Mouse (Mus musculus) CD4-positive helper T cell, adult 2 months (primary cell): ENCODE data around the gene Fam89a.

Source experiments
- DNase-seq: peaks from one replicate; pipeline ENCODE4 v3.0.0-alpha.2; 2012; ENCODE audit warnings: low read depth, missing footprints, low spot score

Gene Fam89a

DNA sequence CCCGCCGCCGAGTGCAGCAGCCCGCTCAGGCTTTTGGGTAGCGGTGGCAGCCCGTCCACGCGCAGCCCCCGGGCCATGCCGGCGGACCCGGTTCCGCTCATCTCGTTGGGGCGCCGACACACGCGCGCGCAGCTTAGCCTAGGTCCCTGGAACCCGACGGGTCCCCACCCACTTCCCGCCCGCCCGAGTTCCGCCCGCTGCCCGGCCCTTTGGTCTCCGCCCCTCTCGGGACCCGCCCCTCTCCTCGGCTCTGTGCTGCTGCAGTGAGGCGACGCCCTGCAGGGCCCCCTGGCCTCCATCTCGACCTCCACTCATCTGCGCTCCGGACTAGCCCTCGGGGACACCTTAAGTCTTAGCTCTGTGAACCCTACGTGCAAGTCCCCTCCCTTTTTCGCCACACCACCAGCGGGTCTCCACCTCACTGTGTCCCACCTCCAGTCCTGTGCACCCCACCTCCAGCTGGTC is at the start of gene Fam89a:
Fam89a (minus strand) TSS at position 124 of the 465 bp plus-strand sequence.
- peak; percentile 84 for DNase-seq

DNA sequence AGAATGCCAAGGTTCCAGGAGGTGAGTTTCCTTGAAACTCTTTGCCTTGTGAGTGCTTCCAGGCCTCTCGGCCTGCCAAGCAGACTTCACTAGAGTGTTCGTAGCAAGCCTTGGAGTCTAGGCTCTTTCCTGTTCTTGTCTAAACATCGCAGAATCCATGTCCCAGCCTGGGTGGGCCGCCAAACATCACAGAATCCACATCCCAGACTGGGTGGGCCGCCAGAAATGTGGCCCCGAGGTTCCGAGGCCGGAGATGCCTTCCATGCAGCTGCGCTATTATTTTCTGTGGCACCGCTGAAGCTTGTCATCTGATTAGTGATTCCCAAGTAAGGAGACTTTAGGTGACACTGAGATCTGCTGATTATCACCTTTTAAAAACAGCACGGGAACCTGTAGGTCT is 48.9 kb upstream of the Fam89a start:
- DNase-seq: no peak

DNA sequence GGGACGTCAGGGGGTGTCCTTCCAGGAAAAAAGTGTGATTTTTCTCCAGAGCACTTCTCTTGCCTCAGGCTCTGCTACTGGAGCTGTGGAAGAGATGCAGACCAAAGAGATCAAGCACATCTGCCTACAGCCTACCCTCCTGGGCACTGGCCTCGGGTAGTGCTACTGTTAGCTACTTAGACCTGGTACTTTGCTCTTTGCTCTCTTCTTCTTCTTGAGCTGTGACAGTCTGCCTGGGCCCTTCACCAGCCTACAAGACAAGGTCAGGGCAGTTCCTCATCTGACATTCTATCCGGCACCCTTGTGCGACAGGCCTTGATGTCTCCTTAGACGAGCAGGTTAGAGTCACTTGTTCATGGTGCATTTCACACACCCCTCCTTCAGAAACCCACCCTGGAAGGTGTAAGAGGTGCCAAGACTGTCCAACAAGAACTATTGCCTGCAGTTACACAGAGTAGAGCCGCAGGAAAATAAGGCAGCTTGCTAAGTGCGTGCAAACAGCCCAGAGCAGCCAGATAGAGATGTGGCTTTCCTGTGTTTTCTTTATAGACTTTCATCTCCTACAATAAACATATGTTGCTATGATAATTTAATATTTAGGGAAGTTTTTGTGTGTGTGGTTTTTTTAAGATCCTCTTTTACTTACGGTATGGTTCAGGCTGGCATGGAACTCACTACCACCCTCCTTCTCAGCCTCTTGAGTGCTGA is 44.3 kb upstream of the Fam89a start:
- DNase-seq: no peak

DNA sequence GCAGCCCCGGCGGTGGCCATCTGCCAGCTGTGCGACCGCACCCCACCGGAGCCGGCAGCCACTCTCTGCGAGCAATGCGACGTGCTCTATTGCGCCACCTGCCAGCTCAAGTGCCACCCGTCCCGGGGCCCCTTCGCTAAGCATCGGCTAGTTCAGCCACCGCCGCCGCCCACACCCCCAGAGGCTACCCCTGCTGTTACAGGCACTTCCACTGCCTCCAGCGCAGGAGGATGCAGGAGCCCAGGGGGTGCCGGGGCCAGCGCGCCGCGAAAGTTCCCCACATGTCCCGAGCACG is 42.8 kb upstream of the Fam89a start:
- peak; percentile 22 for DNase-seq

DNA sequence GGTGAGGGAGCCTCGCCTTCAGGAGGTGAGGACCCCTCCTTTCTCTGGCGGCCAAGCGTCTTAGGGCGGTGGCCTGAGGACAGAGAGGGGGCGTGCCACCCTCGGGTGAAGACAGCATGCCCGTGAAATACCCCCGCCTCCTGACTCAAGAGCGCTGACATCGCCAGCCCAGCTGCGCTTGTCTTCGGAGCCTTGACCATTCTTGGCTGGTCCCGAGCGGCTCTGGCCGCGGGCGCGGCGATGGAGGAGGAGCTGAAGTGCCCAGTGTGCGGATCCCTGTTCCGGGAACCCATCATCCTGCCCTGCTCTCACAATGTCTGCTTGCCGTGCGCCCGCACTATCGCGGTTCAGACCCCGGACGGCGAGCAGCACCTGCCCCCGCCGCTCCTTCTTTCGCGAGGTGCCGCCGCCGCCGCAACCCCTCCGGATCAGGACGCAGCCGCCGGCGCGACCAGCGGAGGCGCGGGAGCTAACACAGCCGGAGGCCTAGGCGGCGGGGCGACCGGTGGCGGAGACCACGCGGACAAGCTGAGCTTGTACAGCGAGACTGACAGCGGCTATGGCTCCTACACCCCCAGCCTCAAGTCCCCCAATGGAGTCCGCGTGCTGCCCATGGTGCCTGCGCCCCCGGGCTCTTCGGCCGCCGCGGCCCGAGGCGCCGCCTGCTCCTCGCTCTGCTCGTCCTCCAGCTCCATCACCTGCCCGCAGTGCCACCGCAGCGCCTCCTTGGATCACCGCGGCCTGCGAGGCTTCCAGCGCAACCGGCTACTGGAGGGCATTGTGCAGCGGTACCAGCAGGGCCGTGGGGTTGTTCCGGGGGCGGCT is 42.2 kb upstream of the Fam89a start:
- no peak for DNase-seq

DNA sequence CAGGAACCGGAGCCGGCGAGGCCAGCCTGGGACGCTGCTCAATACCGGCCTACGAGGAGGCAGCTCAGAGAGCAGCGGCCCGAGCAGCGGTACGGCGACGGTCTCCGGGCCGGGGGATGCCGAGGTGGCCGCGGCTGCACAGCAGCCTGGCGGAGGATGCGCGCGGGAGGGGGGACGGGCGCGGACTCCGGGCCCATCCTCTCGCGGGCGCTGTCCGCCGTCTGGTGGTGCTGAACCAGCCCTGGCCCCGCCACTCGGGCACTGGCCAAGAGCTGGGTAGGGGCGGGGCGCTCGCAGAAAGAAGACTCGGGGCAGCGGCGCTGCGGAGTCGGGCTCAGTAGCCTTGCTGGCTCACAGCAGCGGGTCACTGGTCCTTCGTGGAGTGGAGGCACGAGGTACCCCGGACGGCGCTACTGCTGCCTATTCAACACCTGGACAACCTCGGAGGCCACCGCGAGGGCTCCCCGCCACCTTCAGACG is 41.6 kb upstream of the Fam89a start:
- DNase-seq: peak; percentile 74

DNA sequence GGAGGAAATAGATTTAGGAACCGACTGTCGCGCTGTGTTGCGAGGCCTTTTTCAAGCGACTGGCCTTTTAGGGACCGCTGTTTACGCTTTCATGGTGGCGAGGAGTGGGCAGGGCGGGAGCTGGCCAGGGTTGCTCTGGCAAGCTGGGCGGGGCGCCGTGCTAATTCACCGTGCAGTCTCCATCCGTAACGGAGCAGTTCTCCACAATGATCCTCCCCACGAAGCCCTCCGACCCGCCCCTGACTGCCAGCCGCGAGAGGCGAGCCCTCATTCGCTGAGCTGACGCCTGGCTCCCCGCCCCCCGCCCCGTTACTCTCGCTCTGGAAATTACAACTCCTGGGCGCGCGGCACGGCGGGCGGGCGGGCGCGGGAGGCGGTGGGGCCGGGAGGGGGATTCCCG is 41.1 kb upstream of the Fam89a start, which contains the start of gene Trim67:
Trim67 (plus strand) TSS at position 385 of the 400 bp plus-strand sequence.
- peak; percentile 30 for DNase-seq

DNA sequence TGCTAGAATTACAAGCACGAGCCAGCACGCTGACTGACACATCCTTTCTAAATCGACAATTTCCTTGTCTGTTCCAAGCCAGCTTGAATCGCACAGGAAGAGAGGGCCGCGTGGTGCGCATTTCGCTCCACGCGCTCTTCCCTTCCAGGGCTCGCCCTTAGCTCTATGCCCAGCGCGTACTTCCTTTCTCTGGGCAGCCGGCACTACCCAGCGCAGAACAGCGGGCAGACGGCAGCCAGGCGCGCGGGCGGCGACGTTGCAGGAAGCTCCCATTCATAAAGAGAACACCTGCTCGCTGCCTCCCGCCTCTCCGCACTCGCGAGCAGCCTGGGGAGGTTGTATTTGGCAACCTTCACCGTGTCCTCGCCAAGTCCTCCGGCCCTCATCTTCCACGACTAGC is 40.6 kb upstream of the Fam89a start:
- peak; percentile 27 for DNase-seq

DNA sequence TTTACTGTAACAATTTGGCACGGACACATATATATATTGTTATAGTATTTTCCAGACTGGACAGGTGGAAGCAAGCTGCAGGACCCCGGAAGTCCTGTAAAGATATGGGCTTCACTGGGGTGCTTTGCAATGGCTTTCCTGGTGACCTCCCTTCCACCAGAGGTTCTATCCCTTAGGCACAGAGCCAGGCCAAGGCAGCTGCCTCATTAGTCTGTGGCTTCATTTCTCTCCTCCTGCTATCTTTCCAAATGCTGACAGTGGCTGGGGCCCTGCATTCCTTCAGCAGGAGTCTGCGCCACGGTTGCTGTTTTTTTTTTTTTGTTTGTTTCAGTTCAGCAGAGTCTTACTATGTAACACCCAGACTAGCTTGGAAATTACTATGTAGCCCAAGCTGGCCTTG is 40.1 kb upstream of the Fam89a start:
- DNase-seq: no peak

DNA sequence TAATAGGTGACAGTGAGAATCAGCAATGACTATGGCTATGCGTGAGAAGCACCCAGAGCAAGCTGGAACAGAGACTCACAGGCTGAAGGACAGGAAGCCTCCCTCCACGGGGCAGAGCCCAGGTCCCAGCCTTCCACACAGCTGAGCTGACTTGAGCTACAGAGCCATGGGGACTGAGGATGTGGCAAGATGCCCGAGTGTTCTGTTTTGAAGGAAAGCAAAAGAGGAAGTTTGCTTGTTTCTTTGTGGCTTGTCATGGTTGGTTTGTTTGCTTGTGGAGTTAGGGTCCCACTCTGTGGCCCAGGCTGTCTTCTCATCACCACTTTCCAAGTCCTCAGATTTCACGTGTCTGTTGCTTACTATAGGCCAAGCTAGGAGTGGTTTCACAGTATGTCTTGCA is 39.0 kb upstream of the Fam89a start:
- DNase-seq: no peak

DNA sequence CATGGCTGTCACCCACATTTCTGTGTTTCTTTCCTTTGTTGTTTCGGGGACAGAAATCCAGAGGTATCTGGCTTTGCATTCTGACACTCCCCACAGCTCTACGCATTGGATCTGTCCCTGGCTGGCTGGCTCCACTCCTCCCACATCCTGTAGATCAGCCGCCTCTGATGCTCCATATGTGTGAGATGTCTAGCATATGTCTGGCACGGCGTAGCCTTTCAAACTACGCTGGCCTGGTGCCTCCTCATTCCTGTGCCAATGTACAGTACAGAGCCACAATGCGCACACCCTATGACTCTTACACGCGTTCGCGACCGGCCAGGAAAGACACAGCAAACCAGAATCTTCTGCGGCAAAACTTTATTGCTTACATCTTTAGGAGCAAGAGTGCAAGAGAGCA is 33.0 kb upstream of the Fam89a start:
- DNase-seq: no peak

DNA sequence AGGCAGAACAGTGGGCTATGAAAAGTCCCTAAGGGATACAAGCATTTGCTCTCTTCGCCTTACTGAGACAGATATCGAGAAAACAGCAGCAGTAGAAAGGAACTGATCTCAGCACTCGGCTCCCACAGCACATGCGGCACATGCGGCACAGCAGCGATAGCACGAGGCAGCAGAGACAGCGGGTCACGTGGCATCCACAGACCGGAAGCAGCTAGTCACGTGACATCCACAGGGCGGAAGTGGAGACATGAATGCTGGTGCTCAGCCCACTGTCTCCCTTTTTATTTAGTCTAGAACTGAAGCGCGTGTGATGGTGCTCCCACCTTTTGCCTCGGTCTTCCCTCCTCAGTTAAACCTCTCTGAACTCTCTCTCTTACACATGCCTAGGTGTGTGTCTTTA is 31.6 kb upstream of the Fam89a start:
- DNase-seq: no peak

DNA sequence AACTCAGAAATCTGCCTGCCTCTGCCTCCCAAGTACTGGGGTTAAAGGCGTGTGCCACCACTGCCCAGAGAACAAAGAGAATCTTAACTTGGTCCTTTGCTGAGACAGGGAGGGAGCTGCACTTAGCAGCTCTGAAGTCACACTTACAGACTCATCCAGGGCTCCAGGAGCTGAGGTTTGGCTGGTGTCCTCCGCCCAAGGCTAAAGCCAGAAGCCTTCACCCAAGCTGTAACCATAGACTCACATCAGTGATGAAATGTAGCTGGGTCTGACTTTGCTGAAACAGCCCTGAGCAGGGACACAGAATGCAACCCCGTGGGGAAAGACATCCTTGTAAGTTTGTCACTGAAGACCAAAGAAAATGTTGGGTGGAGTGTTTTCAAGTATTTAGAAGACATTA is 30.8 kb upstream of the Fam89a start:
- DNase-seq: no peak

DNA sequence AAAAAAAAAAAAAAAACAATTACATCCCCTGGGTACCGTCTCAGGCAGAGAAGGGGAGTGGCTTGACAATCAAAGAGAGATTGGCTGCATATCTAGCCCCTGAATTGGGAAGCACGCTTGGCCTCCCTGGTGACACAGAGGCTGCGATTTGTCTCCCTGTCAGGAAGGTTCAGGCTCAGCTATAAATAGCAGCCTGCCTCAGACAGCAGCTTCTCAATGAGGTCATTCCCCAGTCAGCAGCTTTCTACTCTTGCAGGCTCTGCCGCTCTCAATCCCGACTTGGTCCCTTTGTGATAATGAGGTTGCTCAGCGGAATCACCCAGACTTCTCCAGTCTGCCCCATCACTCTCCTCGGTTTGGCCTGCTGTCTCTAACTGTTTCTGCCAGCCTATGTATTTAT is 28.6 kb upstream of the Fam89a start:
- DNase-seq: no peak

DNA sequence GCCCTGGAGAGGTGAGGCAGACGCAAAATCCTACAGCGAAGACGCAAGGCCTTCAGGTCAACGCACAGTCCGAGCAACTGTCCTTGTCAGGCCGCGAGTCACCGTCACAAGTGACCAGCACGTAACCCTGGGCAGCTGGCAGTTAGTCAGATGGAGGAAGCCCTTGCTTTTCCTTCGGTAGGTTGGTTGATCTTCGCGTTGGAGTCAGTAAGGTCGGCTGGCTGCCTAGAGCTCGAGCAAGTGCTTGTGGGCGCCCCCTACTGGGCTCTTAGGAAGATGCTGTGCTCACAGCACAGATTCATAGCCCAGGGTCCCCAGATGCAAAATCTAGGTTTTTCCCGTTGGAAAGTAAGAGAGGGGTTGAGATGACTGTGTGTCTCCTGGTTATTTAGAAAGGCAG is 24.1 kb upstream of the Fam89a start:
- DNase-seq: peak; percentile 57

DNA sequence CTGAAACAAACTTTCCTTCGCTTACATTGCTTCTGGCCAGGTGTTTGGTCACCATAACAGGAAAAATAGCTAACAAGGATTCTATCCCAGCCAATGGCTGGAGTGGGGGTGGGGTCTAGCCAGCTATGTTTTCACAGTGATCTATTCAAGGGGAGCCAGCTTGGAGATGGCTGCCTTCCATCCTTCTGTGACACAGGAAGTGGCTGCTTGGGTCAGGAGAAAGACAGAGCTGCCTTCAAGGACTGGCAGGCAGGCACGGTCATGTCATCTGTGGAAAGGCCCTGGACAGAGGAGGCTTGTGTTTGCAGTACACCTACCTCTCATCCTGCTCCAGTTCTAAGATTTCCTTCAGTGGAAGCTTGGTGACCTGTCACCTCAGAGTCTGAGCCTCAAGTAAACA is 20.8 kb upstream of the Fam89a start:
- DNase-seq: no peak

DNA sequence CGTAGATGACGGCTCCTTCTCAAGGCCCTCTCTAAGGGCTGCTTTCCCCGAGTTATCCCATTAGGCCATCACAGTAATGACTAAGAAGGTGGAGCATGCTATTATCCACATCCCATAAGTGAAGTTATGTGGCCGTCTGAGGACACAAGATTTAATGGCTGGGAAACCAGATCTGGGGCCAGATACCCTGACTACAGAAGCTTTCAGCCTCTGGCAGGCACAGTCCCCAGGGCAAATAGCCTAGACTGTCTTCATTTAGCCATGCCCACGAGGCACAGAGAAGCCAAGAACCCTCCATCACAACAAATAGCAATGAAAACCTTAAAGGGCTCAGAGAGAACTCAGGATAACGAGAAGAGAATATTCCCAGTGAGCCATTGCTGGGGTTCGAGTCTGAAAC is 11.4 kb upstream of the Fam89a start:
- DNase-seq: no peak

DNA sequence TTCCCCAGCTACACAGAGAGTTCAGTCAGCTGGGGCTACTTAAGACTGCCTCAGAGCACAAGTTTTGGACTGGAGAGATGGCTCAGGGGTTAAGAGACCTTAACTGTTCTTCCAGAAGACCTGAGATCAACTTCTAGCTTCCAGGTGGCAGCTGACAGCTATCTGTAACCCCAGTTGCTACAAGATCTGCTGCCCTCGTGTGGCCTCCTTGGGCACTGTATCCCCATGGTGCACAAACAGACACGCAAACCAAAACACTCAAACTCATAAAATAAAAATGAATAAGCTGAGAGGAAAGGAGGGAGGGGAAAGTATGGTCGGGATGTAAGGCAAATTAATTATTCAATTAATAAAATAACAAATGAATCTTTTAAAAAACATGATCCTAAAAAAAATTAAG is 6.9 kb upstream of the Fam89a start:
- DNase-seq: peak; percentile 47

DNA sequence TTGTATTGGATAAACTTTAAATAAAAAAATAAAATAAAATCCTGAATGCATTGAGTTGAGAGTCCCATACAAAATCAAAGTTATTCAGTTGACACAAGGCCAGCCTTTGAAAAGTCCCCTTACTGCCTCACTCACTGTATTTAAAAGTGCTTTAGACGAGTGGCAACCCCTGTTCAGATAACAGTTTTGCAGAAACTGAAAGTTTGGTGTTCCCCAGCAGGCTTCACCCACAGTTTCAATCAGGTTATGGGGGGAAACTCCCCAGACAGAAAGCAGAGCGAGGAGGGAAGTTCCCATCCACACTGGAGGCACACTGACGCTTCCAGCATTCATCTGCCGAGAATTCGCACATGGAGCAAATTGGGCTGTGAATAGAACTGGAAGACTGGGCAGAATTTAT is 5.0 kb upstream of the Fam89a start:
- DNase-seq: peak; percentile 43

DNA sequence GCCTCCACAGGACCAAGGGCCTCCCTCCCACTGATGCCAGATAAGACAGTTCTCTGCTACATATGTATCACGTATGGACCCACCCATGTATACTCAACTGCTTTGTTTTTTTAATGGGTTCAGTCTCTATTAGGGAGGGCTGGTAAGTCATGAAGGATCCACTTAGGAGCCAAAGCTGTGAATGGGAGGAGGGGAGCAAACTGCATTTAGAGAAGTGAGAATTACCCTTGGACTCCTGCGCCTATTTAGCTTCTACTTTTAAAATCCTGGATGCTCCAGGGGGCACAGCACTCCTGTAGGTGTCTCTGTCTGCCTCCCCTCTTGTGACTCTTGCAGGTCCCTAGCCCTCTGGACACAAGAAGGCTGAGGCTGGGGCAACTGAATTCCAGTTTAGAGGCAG is 4.5 kb upstream of the Fam89a start:
- no peak for DNase-seq

DNA sequence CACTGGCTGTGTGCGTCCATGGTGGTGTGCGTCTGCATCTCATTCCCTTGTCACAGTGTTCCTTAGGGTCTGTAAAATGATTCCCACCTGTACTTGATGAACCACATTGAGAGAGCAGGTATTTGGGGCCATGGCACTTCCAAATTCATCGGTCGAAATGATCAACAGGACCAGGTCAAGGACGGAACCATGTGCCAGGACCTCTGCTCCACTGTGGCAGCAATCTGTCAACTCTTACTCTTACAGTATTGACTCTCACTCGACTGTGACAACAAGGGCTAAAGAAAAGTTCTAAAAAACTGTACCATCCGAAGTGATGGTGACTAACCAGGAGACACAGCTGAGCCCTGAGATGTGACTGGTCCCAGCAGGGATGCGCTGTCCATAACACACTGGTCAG is 3.8 kb upstream of the Fam89a start:
- no peak for DNase-seq

DNA sequence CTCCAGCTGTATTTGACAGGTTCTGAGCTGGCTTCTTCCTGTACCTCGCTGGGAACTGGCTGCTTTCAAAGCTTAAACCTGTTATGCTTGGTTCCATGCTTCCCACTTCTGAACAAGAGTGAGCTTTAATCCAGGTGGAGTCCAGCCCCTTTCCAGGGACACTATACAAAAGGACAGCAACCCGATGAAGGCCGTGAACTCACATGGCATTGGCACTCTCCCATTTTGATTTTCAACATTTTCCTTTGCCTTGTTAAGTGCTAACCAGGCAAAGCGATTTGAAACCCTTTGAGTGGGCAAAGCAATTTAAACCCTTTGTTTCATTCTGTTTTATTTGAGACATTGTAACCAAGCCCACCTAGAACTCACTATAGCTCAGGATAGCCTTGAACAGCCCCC is 3.2 kb upstream of the Fam89a start:
- DNase-seq: no peak
